Mouse (Mus musculus) T-helper 1 cell (primary cell): ENCODE results near the gene Nr4a1.

Experiments used
- in situ Hi-C: fragments of 300-600 bp; cut with MboI, MseI; formaldehyde crosslinking; loops from one replicate; pipeline ENCODE4 v1.15.1; 2025; ENCODE audit warnings: high pct_unique_total_duplicates

The Nr4a1 gene

DNA sequence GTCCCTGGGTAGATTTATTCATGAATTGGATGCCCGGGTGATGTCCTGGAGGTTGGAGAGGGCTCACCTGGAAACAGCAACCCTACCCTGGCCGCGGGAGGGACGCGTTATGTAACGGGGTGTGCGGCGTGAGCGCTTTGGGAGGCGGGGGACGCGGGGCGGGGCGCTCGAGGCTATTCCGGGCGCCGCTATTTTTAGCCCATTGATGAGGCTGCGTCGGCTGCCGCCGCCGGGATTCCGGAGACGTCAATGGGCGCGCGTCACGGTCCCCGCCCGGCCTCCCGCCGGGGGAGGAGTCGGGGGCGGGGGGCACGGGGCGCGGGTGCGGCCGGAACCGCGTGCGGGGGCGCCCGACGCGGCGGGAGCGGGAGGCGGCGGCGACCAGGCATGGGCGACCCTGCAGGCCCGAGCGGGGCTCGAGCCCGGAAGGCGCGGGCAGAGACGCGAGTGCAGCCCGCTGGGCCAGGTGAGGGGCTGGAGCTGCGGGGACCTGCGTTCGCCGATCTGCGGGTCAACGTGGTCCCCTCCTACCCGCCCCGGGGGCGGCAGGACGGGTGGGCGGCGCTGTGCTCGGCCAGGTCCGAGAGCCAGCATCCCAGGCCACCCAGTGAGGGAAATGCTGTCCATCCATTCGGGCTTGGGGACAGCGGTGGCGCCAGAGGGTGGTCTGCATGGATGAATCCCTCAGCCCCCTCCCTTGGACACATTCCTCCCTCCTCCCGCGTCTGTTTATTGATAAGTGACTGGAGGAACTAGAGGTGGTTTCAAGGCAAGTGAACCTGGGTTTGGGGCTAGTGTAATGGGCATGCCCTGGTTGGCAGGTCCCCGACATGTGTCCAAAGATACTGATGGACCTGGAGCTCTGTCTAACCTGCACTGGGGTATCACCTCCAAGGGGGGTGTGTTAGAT, at the start of gene Nr4a1:
TSS of gene Nr4a1 (plus strand) at position 384 of the 910 bp plus-strand sequence.
- in situ Hi-C loops = loop anchor here (10.0 to 25.0 kb wide), 3 partner anchors 529 to 1091 kb away; partner anchors contain the start of genes Galnt6 and Itgb7

DNA sequence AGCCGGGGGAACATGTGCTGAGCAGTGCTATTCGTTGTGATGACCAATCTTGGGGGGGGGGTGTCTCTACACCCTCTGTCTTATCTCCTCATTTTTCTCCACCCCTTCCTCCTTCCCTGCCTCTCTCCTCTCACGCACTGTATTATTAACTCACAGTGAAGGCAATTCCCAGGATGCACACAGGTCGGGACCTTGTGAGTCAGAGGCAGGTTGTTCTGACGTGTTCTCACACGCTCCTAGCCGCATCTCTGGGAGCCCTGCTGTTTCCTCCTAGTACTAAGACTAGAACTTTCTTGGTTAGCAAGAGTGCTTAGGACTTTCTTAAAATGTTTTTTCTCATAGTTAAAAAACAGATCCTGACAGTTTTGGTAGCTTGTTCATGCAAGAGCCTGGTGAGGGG, 49.3 kb upstream of the Nr4a1 start:
- in situ Hi-C loops = no loop called here

DNA sequence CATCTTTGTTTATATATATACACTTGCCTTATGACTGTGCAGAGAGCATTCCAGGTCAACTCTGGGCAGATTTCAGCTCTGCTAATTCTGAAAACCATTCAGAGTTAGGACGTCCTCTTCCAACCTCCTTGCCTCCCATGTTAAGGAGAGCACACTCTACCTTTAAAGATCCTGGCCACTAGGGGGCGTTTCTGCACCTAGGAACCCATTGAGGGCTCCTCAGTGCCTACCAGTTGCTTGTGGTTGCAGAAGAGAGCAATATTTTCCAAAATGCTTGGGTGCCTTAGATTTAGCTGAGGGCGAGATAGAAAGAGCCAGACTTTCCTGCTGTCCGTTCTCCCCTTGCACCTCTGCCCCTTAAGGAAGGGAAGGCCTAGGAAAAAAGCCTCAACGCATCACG, 43.8 kb upstream of the Nr4a1 start:
- in situ Hi-C loops = no loop called here

DNA sequence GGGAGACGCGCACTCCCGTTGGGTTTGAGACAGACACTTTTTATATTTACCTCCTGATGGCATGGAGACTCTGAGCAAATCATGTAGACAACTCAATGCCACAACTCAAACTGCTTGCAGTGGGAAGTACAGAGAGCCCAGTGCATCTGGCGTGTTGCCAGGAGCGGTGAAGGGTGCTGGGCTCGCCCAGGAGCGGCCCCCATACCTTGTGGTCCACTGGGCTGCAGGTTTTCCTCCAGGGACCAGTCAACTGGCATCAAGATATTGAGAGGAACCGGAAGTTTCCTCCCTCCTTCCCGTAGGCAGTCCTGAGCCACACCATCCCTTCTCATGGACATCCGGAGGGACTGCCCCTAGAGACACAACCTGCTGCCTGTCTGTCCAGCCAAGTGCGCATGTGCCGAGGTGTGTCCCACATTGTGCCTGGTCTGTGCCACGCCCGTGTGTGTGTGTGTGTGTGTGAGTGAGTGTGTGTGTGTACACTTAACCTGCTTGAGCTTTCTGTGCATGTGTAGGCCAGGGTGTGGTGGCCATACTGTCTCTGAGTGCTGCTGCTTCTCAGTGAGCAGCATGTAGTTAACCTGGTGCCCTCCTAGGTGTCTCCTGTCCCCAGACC, 43.0 kb upstream of the Nr4a1 start:
- in situ Hi-C loops = no loop called here

DNA sequence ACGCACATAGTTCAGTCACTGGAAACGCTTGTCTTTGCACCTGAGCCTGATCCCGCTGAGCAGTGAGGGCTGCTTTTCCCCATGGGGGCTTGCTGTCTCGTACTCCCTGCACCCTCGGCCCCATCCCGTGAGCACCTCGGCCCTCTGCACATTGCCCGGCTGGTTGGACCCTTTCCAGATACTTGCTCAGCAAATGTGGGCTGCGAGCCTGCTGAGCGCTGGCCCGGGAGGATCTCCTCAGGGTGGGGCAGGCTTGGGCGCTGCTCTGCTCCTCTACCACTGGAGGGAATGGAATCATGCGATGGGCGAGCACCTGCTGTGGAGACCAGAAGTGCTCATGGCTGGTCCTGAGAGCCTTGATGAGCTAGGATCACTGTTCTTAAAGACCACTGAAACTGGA, 41.6 kb upstream of the Nr4a1 start:
- in situ Hi-C loops = no loop called here

DNA sequence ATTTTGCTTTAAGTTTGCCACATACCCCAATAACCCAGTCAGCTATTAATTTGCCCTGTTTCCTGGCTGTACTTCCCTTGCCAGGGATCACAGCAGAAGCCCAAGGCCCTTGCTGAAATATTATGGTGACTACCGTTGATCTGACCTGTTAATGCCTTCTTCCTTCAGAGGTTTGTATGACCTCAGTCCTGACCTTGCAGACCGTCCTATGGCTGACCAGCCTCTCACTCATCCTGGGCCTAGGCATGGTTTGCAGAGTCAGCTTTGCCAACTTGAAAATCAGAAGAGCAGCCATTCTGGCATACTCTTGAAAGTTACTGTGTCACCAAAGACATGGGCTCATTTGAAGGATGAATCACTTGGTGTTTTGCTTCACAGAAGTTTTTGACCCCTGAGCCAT, 38.9 kb upstream of the Nr4a1 start:
- in situ Hi-C loops = no loop called here

DNA sequence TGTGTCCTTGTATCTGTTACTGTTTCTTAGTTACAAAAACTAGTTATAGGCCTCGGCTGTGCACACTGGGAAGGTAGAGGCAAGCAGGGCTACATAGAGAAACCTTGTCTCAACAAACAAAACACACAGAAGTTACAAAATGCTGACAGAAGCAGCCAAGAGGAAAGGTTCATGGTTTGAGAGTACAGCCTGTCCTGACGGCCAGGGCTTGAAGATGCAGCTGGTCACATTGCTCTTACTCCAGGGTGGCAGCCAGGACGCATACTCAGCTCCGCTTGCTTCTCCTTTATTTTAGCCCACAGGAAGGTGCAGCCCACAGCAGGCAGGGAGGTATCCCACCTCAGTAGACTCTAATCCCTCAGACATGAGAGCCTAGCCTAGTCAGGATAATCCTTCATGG, 38.0 kb upstream of the Nr4a1 start:
- in situ Hi-C loops = no loop called here

DNA sequence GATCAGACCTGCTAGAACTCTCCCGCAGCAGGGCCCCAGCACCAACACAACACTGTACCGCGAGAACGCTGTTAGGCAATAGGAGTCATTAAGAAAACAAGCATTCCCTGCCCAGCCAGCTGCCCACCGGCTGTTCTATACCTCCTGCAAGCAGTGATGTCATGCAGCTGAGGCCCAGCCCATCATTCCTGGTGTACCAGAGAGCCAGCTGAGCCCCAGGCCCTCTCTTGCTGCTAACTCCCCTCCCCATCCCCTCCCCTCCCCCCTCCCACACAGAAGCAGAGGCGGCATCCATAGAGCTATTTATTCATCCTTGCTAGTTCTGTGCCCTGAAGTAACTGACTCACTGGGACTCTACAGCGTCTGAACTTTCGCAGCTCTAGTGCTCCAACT, 33.2 kb upstream of the Nr4a1 start:
- in situ Hi-C loops = no loop called here

DNA sequence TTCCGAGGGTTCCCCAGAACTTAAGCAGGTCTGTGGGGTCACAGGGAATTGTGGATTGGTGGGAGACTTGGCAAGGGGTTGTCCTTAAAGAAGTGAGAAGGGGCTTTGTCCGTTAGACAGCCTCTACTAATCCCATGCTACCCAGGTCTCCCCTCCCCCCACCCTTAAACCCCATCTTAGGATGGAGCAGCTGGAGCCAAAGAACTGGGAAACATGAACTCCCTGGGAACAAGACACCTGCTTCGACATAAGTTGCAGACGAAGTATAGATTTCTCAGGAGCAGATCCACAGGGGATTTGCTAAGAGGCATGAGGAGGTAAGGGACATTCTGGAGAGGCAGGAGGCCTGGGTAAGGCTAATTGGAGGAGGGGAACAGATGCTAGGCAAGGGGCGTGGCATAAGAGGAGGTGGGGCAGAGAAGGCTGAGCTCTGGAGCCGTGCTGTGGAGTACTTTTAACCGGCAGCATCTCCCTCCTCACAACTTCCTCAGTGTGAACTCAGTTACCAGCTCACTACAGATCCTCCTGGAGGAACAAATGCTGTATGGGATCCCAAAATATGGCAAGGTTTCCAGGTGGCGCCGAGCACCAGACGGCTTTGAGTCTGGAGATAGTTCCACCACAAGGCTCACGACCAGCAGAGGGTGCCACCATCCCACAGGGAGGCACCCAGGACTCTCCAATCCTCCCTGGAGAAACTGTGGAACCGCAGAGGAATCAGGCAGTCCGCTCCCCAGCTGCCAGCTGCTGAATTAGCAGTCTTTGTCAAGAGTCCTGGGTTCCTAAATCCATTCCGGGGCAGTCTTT, 32.6 kb upstream of the Nr4a1 start:
- in situ Hi-C loops = no loop called here

DNA sequence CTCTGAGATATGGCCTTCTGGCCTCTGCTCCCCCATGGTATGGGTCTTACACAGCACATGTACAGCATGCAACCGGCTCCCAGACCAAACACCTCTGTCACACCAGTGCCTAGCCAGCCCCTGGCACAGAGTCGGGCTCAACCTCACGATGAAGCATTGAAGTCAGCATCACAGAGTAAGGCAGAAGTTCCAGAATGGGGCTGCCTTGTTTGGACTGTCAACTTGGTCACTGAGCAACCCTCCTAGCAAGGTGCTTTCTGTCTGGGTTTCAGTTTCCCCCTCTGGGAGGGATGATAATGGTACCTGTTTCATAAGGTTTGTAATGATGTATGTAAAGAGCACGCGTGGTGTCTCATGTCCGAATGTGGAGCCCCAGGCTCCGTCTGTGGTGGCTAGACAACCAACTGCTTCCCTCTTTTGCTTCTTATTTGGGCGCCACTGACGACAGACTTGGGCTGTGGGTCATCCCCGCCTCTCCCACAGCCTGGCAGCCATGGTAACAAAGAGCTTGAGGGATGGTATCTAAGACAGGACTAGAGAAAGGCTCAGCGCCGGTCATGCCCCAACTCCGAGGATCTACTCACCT, 31.1 kb upstream of the Nr4a1 start:
- in situ Hi-C loops = no loop called here

DNA sequence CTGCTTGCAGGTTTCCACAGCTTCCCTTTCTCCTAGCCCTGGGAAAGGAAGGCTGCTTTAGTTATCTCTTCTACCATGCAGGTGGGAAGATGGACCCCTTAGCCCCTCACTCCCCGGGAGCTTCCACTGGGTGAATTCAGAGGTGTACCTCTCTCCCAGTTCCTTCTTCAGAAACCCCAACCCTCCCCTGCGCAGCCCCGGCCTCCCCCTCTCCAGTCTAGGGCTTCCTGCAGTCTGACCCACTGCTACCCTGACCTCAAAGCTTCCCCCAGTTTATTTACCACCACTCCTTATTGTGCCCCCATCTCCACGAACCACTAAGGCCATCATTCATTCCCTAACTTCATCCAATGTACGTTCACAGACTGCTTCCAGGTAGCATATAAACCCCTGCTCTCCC, 30.5 kb upstream of the Nr4a1 start:
- in situ Hi-C loops = no loop called here

DNA sequence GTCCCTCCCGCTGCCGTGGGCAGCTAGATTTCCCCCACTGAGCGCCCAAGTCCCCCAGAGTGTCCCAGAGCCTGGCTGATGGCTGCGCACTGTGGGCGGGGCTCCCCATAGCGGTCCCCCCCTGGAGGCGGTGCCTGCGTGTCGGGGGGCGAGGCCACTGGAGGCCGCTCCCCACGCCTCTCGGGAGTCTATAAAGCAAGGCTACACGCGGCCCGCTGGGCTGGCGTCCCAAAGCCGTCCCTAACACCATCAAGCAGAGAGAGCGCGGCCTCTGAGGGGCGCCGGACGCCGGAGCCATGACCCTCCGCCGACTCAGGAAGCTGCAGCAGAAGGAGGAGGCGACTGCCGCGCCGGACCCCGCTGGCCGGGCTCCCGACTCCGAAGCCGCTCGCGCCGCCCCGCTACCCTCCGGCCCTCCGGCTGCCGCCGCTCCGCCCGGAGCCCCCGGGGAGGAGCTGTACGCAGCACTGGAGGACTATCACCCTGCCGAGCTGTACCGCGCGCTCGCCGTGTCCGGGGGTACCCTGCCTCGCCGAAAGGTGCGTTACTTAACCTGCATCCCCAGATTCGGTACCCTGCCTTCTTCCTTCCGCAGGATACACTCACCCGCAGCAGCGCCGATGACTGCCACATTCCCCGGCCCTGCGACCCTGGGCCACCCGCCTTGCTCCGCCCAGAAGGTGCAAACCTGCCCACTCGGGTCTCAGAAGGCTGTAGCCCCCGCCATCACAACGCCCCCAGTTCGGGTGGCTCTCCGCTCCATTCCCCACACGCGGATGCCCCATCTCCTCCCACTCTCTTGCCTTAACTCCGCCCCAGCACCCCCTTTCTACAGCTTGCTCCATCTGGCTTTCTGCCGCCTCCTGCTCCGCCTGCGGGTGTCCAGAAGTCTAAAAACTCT, 29.8 kb upstream of the Nr4a1 start, which contains the start of gene Grasp:
TSS of gene Grasp (plus strand) at position 183 of the 901 bp plus-strand sequence.
- in situ Hi-C loops = no loop called here

DNA sequence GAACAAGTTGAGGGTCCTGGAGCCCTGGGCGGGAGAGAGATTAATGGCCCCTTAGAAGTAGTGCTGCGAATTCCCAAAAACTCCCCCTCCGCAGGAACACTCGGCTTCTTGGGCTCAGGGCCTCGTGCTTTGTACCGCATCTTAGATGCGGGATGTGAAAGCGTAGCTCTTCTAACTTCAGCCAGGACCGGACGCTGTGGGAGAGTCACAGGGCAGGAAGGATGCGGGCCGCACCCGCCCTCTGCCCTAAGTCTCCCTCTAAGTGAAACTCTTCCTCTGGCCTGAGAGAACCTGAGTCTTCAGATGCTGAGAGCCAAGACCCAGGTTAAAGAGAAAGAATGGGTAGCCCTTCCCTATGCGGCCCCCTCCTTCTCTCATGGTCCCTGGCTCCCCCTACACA, 29.1 kb upstream of the Nr4a1 start:
- in situ Hi-C loops = no loop called here

DNA sequence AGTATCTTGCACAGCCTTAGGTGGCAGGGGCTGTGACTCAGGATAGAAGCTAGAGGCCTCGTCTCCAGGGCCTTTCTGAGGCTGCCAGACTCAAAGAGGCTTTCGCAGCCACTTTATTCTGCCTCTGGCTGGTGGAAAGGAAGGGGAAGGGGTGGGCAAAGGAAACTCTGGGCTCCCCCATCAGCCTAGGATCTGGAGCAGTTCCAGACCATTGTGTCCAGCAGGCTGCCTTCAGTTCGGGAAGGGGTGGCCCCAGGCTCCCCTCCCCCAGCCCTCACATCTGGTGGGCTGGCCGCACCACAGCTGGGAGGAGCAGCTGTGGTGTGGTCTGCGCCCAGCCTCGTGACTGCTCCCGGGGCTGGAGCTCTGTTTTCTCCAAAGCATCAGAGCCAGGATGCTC, 26.1 kb upstream of the Nr4a1 start:
- in situ Hi-C loops = no loop called here

DNA sequence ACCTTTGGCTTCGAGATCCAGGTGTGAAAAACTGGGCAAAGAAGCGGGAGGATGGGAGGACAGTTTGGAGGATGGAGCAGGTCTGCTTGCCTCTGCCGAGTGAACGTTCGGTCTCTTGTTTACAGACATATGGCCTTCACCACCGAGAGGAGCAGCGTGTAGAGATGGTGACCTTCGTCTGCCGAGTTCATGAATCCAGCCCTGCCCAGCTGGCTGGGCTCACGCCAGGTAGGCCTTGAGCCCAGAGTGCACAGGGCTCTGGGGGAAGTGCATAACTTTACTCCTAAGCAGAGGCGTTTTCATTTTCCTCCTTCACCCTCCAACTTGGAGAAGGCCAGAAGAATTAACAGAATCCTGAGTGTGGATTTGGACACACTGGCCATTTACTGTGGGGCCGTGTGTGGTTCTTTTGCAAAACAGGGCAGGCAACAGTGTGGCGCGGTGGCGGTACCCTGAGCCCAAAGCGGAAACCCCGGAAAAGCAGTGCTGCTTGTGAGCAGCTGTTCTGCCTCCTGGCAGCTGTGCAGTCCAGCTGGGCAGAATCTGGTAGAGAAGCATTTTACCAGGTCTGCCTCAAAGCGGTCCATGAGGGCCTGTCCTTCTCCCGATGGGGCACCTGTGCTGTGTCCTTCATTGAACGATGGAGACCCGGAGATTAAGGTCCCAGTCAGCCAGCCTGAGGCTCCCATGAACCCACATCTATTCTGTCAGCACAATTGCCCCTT, 25.0 kb upstream of the Nr4a1 start:
- in situ Hi-C loops = no loop called here

DNA sequence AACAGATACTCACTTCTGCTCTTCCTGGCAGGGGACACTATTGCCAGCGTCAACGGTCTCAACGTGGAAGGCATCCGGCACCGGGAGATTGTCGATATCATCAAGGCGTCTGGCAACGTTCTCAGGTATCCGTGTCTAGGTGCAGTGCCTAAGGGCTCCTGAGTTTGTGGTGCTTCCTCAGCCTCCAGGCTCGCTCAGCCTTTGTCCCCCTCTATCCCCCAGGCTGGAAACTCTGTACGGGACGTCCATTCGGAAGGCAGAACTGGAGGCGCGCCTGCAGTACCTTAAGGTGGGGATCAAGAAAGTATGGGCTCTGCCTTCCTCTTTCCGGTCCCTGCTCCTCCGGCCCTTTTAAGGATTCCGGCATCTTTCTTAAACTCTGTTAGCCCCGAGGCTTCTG, 23.6 kb upstream of the Nr4a1 start:
- in situ Hi-C loops = no loop called here

DNA sequence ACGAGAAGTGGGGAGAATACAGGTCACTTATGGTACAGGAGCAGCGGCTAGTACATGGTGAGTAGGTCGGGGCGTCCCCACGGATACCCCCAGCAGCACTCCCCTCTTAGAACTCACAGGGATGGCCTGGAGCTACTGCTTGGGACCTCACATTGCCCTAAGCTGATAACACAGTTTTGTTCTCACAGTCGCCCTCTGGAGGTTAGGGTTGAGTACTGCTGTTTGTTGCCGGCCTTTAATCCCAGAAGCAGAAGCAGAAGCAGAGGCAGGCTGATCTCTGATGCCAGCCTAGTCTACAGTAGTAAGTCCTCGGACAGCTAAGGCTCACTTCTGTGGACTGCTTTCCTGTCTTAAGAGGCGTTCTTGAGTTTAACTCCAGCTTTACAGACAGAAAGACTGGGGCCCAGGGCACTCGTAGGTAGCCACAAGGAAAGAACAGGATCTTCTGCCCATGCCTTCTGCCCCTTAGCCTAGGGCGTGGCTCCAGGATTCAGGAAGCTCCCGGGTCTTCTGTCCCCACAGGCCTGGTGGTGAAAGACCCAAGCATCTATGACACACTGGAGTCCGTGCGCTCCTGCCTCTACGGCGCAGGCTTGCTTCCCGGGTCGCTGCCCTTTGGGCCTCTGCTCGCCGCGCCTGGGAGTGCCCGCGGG, 22.9 kb upstream of the Nr4a1 start:
- in situ Hi-C loops = no loop called here

DNA sequence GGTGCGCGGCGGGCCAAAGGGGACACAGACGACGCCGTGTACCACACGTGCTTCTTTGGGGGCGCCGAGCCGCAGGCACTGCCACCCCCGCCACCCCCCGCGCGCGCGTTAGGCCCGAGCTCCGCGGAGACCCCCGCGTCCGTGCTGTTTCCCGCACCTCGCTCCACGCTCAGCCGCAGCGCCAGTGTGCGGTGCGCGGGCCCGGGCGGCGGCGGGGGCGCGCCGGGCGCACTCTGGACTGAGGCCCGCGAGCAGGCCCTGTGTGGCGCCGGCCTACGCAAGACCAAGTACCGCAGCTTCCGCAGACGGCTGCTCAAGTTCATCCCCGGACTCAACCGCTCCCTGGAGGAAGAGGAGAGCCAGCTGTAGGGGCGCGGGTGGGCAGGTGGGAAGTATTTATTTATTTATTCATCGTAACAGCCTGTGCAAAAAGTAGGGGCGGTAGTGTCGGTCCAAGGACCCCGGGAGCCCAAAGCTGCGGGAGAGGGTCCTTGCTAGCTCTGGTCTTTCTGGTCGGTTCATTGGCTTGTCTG, 22.4 kb upstream of the Nr4a1 start:
- in situ Hi-C loops = no loop called here

DNA sequence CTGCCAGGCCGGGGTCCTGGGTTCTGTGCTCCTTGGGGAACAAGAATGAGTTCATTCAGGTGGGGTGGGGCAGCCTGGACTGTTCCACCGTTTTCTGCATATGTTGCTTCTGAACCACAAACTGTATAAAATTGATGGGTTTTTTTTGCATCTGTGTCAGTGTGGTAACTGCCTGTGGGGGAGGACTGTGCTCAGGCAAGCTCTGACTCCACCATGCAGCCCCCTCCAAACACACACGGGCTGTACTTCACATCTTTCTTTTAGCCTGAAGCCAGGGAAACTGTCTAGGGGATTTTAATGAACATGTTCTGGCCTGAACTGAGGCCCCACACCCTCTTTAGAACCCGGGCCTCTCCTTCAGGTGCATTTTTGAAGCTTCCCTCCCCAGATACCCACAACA, 21.5 kb upstream of the Nr4a1 start:
- in situ Hi-C loops = no loop called here
